Mouse (Mus musculus) spleen, adult 2 months (tissue): ENCODE results near the gene Adgre4.

Experiments used
- CTCF ChIP-seq: fragments of 200-500 bp; IDR thresholded peaks from 2 replicates; pipeline ENCODE4 v1.5.1; 2011; ENCODE audit warnings: mild to moderate bottlenecking, inconsistent platforms; ENCODE audit not compliant: insufficient read depth, insufficient read length, insufficient replicate concordance; ENCODE audit errors: extremely low read depth
- POLR2A ChIP-seq: fragments of 200-500 bp; IDR thresholded peaks from 2 replicates; pipeline ENCODE4 v1.6.1; 2011; ENCODE audit warnings: low read depth, low read length, inconsistent platforms

DNA sequence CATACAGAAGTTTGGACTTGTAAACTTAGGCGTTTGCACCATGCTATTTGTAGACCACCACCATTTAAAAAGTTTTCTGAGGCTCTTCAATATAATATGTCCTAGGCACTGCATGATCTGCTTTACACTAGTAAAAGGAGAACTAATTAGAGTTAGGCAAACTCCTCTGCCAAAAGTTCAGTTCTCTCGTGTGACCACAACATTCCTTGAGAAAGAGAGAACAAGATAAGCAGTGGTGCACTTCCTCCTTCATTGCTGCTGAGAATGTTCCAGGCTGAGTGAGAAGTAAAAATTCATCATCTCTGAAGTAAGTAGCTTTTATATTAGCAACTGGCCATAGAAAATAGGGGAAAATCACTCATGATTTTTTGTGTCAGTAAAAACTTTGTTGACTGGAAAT lies at the start of gene Adgre4:
- TF ChIP-seq CTCF (no peak), POLR2A (no peak)
